Mouse (Mus musculus) bone marrow macrophage, adult 2 months (primary cell): ENCODE measurements around the gene Cox4i1. TPM values are rescaled to one million over a fixed set of nuclear protein-coding genes. Genes with fewer than 3 reads are reported as not detected.

Experiments
- H3K27ac ChIP-seq: 2 replicates; pipeline ENCODE4 v1.5.1; 2012; ENCODE audit warnings: low read depth, low read length; ENCODE audit not compliant: insufficient read depth
- H3K4me1 ChIP-seq: 2 replicates; pipeline ENCODE4 v1.6.1; 2012; ENCODE audit warnings: low read length; ENCODE audit not compliant: control insufficient read depth, insufficient read depth
- H3K4me3 ChIP-seq: 2 replicates; pipeline ENCODE4 v1.5.1; 2012; ENCODE audit warnings: mild to moderate bottlenecking, low read length, moderate library complexity; ENCODE audit not compliant: insufficient read depth
- CTCF ChIP-seq: IDR thresholded peaks from 2 replicates; pipeline ENCODE4 v1.5.1; 2012; ENCODE audit warnings: low read depth, mild to moderate bottlenecking, low read length, moderate library complexity
- POLR2A ChIP-seq: IDR thresholded peaks from 2 replicates; pipeline ENCODE4 v1.6.1; 2012; ENCODE audit warnings: mild to moderate bottlenecking, low read depth, low read length, borderline replicate concordance
- polyA plus RNA-seq: library from polyadenylated mRNA; stranded (reverse); fragments of >200 nt; gene quantifications from 2 replicates; pipeline ENCODE4 v1.2.4, GENCODE M21; 2012; ENCODE audit not compliant: missing spikeins, insufficient read depth, insufficient read length

Gene Cox4i1
- polyA plus RNA-seq = 607 and 651 TPM in 2 replicates

- TF ChIP-seq POLR2A = no peak
- no peak for TF ChIP-seq CTCF
- Histone ChIP-seq H3K4me3 (peak within 1 kb of the TSS; percentile 99), H3K4me1 (peaks cover 54% of the 10 kb centered on the region)
These were observed at the start of gene Cox4i1, which contains the start of gene Gm27021 for GRCm38 (mm10) chr8:120667561-120668373. Cox4i1 (plus strand) TSS chr8:120668222. Gm27021 (minus strand) TSS chr8:120668079.

GRCm38 (mm10) chr8:120619235-120620180, 48.5 kb upstream of the Cox4i1 start:
- peaks cover 39% of the 10 kb centered on the region for H3K4me1 ChIP-seq
- peak overlapping the region; percentile 100 for H3K27ac ChIP-seq
- TF ChIP-seq CTCF (no peak), POLR2A (no peak)
- H3K4me3 ChIP-seq = peak overlapping the region; percentile 36

More at GRCm38 (mm10) chr8:120667561-120668373, at the start of gene Cox4i1, which contains the start of gene Gm27021:
- H3K27ac ChIP-seq = peak within 1 kb of the TSS; percentile 75

- Histone ChIP-seq H3K27ac (peak overlapping the region; percentile 100), H3K4me1 (peaks cover 39% of the 10 kb centered on the region), H3K4me3 (no peak overlapping the region)
- TF ChIP-seq CTCF = no peak
These were observed 47.6 kb upstream of the Cox4i1 start for GRCm38 (mm10) chr8:120620441-120620840.

GRCm38 (mm10) chr8:120622161-120622560, 45.9 kb upstream of the Cox4i1 start:
- H3K27ac ChIP-seq = no peak overlapping the region

GRCm38 (mm10) chr8:120623608-120624007, 44.4 kb upstream of the Cox4i1 start:
- Histone ChIP-seq H3K4me3 (no peak overlapping the region), H3K4me1 (peaks cover 26% of the 10 kb centered on the region), H3K27ac (no peak overlapping the region)
- TF ChIP-seq POLR2A = no peak
- TF ChIP-seq CTCF = no peak

More at GRCm38 (mm10) chr8:120622161-120622560, 45.9 kb upstream of the Cox4i1 start:
- TF ChIP-seq POLR2A (no peak), CTCF (no peak)
- no peak overlapping the region for H3K4me3 ChIP-seq
- peaks cover 31% of the 10 kb centered on the region for H3K4me1 ChIP-seq

GRCm38 (mm10) chr8:120626461-120626860, 41.6 kb upstream of the Cox4i1 start:
- peaks cover 5% of the 10 kb centered on the region for H3K4me1 ChIP-seq
- no peak overlapping the region for H3K4me3 ChIP-seq
- H3K27ac ChIP-seq = no peak overlapping the region
- TF ChIP-seq POLR2A (no peak), CTCF (no peak)

GRCm38 (mm10) chr8:120627298-120627697, 40.7 kb upstream of the Cox4i1 start:
- no peak overlapping the region for H3K27ac ChIP-seq
- H3K4me3 ChIP-seq = no peak overlapping the region
- H3K4me1 ChIP-seq = no peaks in the 10 kb centered on the region
- TF ChIP-seq CTCF (no peak), POLR2A (no peak)

GRCm38 (mm10) chr8:120630031-120630430, 38.0 kb upstream of the Cox4i1 start:
- TF ChIP-seq POLR2A (no peak), CTCF (no peak)
- no peak overlapping the region for H3K4me3 ChIP-seq
- H3K4me1 ChIP-seq = peaks cover 3% of the 10 kb centered on the region; the same call in 1 of the 2 replicates
- H3K27ac ChIP-seq = no peak overlapping the region

- no peak for TF ChIP-seq POLR2A
- no peak for TF ChIP-seq CTCF
- H3K4me3 ChIP-seq = no peak overlapping the region
- H3K4me1 ChIP-seq = peaks cover 3% of the 10 kb centered on the region; the same call in 1 of the 2 replicates
- no peak overlapping the region for H3K27ac ChIP-seq
These were observed 37.2 kb upstream of the Cox4i1 start for GRCm38 (mm10) chr8:120630848-120631247.
